Mouse (Mus musculus): ENCODE measurements at regions not wholly inside any gene's neighbourhood (a gene's known extent, or its start where the extent isn't known, plus 50 kb on each side); places are given as distances from the start of the nearest gene placed in this dataset.
A peak's percentile ranks its signal among the peaks of the same experiment; 100 is the strongest.
"Not testable (repeated sequence)": the region's sequence is repeated elsewhere in the genome, so short reads cannot be mapped to it uniquely, and the experiment has no call there.

DNA sequence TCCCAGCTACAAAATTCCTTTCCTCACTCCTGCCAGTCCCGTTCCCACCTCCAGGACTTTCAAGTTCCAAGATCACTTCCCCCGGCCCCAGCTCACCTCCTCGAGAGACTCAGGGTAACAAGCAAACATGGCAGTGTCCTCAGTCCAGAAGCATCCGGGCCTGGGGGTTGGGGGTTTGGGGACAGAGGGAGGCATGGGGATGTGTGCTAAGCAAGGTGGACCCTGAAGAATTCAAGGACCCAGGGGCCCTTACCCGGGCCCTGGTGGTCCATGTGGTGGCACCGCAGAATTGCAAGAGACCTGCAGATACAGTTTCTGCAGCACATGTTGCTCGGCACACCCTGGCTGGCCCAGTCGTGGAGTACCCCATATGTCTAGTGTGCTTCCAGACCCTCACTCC, 269.9 kb upstream of the Ube2e3 start:
- no peak for DNase-seq

DNA sequence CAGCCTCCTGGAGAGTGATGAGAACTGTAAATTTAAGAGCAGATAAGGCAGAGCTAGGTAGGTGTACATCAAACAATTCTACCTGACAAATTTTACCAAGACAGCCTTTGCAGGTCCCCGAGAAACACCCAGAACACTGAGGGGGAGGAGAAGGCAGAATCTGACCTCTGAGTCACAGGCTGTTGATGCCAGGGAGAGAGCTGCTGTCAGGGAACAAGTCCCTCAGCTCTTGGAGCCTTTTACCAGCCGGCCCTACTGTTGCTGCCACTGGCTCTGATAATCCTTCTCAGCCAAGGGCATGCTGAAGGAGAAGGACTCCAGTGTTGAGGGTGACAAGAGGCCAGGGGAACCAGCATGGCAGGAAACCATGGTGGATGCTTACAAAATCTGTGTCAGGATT, 271.7 kb upstream of the Ube2e3 start:
- DNase-seq: no peak

DNA sequence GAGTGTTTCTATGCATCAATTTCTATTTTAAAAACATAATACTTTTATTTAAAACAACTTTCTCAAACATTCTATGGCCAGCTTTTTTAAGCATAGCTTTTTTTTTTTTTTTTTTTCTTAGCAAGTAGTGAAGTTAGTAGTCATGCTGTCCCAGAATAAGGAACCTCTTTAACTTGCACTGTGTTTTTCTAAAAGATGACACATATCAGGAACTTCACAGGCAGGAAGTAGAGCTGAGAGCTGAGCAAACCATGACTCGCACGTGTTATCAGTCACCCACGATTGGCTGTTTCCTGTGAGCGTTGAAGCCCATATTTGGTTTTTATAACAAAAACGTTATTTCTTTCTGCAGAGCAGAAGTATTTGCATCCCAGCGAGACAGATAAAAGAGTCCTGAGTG, 287.9 kb upstream of the Ube2e3 start:
- no peak for DNase-seq

DNA sequence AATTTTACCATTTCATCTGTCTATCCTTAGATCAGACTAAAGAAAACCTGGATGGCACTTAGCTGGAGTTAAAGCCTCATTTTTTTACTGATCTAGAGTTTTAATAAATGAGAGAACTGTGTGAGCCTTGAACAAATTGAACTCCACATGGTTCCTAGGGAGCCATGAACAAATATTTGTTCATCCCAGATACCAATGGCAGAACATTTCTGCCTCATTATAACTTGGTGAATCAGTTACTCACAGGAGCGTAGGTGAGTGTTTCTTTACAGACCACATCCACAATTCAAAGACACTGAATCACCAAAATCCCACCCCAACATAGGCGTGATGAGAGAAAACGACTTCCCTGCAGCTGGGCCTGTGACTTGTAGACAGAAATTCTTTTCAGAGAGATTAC, 295.4 kb upstream of the Ube2e3 start:
- DNase-seq: no peak

DNA sequence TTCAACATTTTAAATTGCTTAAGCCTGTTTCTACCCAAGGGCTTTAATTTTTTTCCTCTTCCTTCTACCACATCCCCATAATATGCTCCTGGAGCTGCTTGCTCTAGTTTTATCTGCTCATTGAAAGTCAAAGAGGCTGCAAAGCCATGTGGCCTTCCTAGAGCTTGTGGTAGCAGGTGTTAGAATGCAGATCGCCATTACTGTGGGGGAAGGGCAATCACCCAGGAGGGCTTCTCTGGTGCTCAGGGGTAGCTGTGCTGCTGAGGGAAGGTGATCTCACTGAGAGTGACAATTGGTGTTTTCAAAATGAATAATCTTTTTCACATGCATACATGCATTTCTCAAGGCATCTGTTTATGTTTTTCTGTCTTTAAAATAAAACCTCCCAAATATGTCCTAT, 309.8 kb upstream of the Ube2e3 start:
- DNase-seq: no peak

DNA sequence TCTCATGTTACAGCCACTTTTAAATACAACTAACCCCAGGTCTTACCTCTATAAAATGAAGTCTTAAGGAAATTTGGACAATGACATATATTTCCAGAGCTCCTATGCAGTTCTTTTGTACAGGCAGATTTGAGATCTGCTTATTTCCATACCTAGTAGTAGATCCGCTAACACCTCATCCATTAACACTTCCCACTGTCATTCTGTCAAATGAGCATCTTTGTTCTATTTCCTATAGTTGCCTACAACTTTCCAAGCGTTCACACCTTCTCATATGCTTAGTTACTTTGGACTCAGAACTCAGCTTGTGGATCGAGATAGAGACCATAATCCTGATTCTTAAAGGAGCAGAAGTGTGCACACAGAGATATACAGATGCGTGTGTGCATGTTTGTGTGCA, 316.8 kb upstream of the Ube2e3 start:
- no peak for DNase-seq

DNA sequence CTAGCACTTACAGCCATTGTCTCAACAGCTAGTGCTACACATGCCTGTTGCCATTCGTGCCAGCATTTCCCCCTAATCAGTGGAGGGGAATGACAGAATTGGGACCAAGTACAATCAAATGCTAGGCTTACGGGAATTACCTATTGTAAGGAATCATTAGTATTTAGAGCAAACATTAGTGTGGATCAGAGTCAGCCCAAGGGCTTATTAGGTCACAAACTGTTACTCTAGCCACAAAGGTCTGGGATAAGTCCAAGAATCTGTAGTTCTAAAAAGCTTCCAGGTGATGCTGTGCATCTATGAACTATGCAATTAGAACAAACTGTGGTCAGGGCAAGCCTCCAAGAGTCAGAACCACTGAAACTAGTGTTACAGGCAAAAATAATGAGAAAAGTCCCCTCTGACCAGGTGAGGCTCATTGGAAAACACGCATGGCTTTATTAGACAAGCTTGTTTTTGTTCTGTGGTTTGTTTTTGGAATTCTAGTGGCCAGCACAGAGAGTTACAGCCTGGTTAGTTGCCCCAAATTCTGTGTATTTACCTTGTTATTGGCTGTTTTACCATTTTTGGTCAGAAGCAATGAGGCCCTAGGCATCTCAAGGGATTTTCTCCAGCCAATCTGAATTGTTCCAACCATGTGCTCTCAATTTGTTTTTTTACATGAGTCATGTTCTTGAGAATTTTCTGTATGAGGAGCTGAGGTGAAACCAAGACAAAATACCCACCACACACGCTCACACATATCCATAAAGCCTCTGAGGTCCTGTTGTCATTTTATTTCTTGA, 319.0 kb upstream of the Ube2e3 start:
- no peak for DNase-seq

DNA sequence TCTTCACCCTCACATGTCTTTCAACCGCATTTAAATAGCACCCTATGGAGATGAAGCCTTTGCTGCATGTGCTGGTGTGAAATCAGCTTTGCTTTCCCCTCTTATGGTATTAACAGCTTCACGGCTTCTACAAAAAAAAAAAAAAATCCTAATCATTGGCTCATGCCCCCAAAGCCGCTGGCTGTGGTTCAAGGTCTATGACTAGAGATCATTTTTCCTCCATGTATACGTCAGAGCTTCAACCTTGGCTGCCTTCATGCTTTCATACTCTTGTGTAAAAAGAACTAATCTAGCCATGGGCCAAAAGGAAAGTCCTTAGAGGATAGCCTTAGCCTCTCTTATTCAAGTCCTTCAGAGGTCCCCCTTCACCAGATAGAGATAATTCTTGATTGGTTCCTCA, 320.6 kb upstream of the Ube2e3 start:
- DNase-seq: no peak

DNA sequence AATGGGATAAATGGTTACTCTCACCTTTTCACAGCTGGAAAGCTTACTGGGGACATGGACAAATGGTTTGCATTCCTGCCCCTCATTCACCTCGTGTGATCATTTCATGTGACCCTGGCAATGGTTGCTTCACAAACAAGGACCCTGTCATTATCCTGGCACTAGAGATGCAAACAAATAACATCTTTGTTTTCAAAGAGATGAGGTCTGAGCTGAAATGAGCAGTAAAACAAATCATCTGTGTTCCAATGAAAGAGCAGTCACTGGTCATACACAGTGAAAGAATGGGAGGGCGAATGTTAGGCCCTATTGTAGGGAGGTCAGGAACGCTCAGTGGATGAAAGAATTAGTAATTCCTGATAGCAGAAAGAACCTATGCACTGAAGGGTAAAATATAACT, 327.5 kb upstream of the Ube2e3 start:
- no peak for DNase-seq

DNA sequence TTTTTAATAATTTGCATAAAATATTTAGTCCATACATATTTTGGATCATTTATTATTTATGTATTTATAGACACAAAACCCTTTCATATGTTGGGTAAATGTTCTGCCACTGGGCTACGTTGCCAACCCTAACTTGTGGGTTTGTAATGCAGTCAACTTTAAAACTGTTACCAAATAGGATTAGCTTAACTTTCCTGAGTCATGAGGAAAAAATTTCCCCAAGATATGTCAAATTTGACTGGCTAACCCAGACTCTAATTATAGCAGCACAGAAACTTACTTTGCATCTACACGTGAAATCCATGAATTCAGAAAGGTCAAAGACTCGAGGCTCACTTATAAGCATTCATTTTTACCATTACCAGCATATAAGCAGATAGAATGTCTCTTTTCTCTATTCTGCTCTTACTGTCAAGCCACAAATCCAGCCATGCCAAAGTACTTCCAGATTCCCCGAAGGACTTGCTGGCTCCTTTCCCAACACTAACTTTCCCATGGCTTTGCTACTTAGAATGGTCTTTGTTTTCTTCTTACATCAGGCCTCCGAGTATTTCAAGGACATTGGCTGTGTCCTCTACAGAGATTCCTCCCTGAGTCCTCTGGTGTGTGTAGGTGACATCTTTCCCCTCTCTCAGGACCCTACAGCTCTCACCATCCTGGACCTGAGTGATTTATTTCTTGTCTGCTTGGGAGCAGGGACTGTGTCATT, 328.2 kb upstream of the Ube2e3 start:
- no peak for DNase-seq

DNA sequence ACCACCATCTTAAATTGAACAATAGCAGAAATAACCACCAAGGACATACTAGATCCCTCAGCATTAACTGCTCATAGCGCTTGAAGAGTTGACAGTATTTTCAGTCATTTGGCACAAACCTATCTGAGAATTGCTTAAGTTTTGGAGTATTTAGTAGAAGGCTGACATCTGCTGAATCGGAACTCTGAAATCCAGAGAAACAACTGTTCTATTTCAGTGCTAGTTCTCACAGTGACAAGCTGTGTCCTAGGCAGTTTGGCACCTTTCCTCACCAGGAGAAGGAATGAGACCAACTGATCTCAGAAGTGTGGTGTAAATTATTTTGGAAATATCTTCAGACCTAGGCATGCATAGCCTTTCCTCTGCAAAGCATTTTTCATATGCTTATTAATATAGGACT, 330.4 kb upstream of the Ube2e3 start:
- no peak for DNase-seq

DNA sequence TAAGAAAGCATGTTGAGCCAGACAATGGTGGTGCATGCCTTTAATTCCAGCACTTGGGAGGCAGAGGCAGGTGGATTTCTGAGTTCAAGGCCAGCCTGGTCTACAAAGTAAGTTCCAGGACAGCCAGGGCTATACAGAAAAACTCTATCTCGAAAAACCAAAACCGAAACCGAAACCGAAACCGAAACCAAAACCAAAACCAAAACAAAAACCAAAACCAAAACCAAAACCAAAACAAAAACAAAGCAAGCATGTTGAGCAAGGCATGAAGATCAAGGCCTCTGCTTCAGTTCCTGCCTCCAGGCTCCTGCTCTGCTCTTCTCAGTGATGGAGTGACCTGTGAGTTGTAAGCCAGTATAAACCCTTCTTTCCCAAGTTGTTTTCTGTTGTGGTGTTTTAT, 334.0 kb upstream of the Ube2e3 start:
- not testable (repeated sequence) for DNase-seq

DNA sequence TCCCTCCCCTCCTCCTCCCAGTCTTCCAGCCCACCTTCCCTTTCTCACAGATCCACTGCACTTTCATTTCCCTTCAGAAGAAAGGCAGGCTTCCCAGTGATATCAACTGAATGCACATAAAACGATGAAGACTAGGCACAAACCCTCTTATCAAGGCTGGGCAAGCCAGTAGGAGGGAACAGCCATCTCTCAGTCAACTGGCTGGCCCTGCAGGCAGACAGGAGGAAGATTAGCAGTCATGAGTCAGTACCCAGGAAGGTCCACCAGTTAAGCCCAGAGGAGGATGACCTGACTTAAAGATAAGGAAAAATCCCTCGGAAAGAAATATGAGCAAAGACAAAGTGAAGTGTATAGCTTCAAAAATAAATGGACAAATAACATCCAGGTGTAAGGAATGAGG, 337.4 kb upstream of the Ube2e3 start:
- no peak for DNase-seq

DNA sequence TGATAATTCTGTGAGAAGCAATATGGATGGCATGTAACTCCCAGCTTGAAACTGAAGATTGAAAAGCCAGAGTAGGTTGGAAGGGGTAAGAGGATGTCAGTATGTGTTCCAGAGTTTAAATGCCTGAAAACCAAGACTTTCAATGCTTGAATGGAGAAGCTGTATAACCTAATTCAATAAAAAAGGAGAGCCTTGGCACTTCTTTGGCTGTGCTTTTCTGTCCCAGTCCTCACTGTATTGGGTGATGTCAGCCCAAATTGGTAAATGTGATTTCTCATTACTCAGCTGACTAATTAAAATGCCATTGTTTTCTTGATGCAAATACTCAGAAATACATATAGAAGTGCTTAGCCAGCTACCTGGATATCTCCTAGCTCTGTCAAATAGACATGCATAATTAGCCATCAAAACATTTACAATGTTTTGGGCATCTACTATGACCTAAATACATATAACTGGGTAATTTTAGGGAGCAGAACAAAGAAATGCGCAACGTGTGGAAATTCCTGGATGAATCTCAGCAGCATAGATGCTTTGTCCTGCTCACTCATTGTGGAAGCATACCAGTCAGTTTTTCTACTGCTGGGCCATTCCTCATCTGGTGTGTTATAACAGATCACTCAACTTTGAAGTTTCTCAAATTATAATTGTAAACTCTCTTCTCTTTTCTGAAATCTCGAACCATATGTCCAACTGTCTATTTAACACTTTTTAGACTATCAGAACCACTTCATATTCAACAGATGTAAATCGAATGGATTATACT, 347.5 kb upstream of the Ube2e3 start:
- no peak for DNase-seq

DNA sequence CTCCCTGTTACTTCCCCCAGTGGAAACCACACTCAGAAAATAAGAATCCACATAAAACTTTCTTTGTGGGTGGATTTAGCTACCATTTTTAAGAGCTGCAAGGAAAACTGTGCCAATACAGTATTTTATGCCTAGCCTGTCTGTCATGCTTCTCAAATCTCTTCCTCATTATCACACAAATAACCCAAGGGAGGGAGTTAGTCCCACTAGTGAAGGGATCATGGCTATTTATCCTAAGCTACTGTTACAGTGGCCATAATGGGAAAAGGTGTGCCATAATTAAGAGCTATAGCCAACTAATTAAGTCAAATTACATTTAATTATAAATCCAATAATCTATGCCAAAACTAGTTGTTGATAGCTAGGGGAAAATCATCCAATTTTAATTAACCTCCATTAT, 374.8 kb upstream of the Ube2e3 start:
- no peak for DNase-seq

DNA sequence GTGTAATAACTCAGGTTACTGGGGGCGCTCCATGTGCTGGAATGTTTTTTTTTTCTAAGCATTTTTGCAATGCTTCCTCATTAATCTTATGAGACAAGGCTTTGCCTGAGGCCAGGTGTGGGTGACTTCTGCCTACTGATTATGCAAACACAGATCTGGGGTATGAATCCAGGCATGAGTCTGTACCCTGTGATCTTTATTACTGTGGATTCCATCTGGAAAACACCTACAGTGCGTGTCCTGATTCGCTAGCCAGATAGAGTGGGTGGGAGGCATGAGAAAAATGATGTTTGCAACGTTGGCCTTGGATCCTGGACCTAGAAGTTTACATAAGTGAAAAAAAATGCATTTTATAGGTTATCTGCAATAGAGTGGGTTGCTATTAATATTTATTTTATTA, 387.9 kb upstream of the Ube2e3 start:
- DNase-seq: no peak

DNA sequence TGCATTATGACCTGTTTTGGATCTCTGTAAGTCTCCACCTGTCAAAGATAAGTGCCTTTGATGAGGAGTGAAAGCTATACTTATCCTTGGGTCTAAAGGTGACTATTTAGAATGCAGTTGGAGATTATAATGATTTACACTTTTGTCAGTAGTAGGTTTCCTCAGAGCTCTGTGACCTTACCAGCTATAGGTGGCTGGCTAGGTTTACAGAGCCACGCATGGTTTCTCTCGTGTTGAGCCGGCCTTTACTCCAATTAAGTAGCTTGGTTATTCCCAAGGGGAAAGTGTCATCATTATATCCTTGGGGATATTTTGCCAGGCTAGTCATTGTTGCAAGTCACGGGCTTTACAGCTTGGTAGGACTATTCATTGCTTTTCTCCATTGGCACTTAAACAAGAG, 408.5 kb upstream of the Ube2e3 start:
- no peak for DNase-seq

DNA sequence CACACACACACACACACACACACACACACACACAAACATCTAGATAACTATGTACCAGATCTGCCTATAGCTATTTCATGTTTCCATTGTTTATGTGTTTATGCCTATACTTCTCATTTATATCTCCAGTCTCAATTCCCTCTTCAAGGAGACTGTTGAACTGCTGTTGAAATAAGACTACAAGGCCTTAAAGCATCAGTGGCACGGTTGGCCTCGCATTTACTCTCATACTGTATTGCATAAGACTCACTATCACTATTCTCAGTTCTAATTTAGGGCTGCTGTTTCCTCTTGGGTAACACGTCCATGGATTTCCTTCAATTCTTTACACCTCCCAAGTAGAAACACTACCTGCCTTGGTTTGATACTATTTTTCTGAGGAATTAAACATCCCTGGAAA, 414.5 kb upstream of the Ube2e3 start:
- DNase-seq: no peak

DNA sequence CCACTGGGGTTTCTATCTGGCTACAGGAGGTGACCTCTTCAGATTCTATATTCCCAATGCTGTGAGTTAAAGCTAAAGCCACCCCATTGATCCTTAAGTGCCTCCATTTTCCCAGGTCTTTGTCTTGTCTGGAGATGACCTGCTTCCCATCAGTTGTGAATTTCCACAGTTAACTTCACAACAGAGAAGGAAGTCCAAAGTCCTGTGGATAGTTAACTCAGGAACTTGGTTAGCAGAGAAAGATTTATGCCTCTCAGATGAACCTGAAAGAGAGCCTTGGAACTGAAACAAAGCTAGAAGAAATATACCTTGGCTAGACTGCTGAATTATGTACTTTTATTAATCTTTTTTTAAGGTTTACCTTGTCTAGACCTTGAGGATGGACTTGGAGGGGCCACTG, 431.1 kb upstream of the Ube2e3 start:
- DNase-seq: no peak

DNA sequence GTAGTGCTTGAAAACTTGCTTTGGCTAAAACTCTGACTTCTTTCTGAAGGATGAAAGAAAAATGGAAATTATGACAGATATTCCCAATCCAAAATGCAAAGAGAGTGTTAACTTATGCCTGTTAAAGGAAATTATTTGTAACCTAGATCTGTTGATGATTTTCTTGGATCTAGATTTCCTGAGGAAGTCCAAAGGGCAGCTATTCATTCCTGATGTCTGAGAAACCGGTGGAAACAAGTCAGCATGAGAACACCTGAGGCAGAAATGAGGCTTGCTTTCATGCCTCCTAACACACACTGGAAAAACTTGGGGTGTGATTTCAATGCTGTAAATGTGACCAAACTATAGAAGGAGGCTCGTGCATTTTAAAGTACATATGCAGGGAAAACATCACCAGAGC, 432.9 kb upstream of the Ube2e3 start:
- DNase-seq: peak in 1 of 2 experiments; percentile 19

DNA sequence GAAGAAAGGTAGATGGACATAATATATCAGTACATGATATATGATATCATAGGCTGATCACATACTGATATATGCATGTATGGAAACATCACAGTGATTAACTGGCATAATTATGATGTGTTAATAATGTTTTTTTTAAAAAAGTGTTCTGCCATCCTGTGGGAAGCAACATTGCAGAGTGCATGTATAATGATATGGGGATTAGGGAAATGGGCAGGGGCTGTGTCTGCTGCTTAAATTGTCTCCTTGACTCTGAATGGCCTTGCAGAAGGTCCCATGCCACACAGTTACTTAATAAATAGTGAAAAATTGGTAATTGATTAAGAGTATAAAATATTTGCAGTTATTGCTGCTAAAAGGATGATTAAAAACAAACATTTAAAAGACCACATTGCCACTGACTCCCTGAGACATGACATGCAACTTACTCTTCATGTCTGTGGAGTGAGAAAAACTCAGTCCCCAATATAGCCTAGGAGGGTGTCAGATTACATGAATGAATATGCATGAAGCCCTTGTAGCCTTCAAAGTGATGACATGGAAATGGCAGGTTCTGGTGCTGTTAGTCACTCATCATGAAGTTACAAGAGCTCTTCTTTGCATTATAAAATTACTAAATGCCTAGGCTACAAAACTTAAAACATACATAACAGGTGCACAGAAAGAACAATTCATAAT, 440.1 kb upstream of the Ube2e3 start:
- DNase-seq: no peak

DNA sequence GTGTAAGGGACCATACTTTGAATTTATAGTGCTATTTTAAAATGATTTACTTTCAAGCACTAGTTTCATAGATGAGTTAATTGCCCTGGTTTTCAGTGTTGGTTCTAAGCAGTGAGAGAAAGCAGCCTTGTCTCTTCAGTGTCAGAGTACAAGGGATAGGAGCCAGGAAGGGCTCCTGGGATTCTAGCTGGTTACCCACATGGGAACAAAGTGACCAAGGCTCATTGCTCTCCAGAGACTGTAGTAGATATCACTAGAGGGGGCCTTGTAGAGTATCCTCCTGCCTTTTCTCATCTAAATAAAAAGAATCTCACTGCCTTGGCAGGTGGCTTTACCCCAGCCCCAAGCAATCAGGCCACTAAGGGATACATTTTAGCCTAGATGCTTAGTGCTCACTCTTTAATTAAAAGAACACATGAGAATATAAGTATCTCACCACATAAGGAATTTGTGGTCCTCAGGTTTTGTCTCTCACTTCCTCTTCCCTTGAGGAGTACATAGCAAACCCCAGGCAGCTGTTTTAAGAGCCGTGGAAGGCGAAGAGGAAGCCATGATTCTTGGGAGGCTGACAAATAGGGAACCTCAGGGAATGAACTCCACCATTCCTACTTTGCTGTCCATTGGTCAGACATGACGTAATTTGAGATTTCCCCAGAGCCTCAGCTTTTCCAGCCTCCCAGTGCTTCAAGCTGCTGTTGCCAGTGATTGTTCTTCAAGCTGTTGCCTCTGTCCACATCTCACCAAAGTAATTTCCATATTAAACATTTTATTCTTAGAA, 449.2 kb upstream of the Ube2e3 start:
- DNase-seq: peak in 1 of 2 experiments; percentile 20

Data from kidney, postnatal 25 days (tissue).